In genomic region chr4:155784081-155784701, GRCm38 (mm10) we compare ENCODE assay signal across 8 mouse cellular contexts. TPM values are rescaled to one million over a fixed set of nuclear protein-coding genes. Genes with fewer than 3 reads are reported as not detected.
A peak's percentile ranks its signal among the peaks of the same experiment; 100 is the strongest.
DNase-seq lines count a peak whose midpoint lies in the region.

No protein-coding gene starts in this region.

- WGBS in hindbrain, embryonic 10.5 days: under 1% methylated on average over 52 of the region's 52 CpGs

- no peaks in the 10 kb centered on the region for H3K36me3 ChIP-seq in hindbrain, embryonic 10.5 days

- H3K27ac ChIP-seq in hindbrain, embryonic 10.5 days: peak overlapping the region; percentile 91

- H3K27me3 ChIP-seq in hindbrain, embryonic 10.5 days (ENCODE audit: insufficient read depth, poor library complexity, severe bottlenecking): peaks cover 15% of the 10 kb centered on the region; the same call in 1 of the 2 replicates

- peak overlapping the region; percentile 70 for H3K4me3 ChIP-seq in hindbrain, embryonic 10.5 days

- DNase-seq in NIH3T3 (ENCODE audit: low read depth): peak; percentile 82
- DNase-seq in cerebellum, adult 9-11 months: peak; percentile 87
- DNase-seq in frontal cortex, adult 2 months (ENCODE audit: extremely low spot score in 1 of 2, low spot score in 1 of 2): peak; percentile 45 to 79
- DNase-seq in hindbrain, embryonic 10.5 days (ENCODE audit: low spot score): peak; percentile 88
- DNase-seq in layer of hippocampus, postnatal 14 days (ENCODE audit: low spot score in 2 of 2): peak; percentile 80 to 83
- peak; percentile 86 to 87 for DNase-seq in lung, postnatal 4 days
- DNase-seq in retina, postnatal 1 day: peak; percentile 90
- peak; percentile 80 for DNase-seq in urinary bladder, adult 2 months (ENCODE audit: low spot score)

- no peaks in the 10 kb centered on the region for H3K9me3 ChIP-seq in hindbrain, embryonic 10.5 days

- peaks cover 43% of the 10 kb centered on the region for H3K4me1 ChIP-seq in hindbrain, embryonic 10.5 days (replicated peaks)

RNA-seq across cellular contexts. Expression of gene Tmem88b, which starts 1.5 kb away (rescaled TPM):
- polyA plus RNA-seq in frontal cortex, adult 2 months (2012; rRNA removed): 24.2 and 26.8 TPM in 2 replicates
- 0.31 and 0.67 TPM in 2 replicates for polyA plus RNA-seq in hindbrain, embryonic 10.5 days (2016; fragmentation: Nextera tagmentation; extraction: Ambion mirVana)
- 10 to 100 TPM; 18.0 to 18.1 TPM for total RNA-seq in layer of hippocampus, postnatal 14 days (2021)
- 0.91 and 0.93 TPM in 2 replicates for polyA plus RNA-seq in urinary bladder, adult 2 months (2012; rRNA removed)

RNA-seq across cellular contexts. Expression of gene Ankrd65, which starts 6.0 kb away (rescaled TPM):
- polyA plus RNA-seq in frontal cortex, adult 2 months (2012; rRNA removed): not detected in 2 replicates
- 0.18 TPM in 1 of 2 replicates, not detected in the other for polyA plus RNA-seq in hindbrain, embryonic 10.5 days (2016; fragmentation: Nextera tagmentation; extraction: Ambion mirVana)
- total RNA-seq in layer of hippocampus, postnatal 14 days (2021): under 1 TPM in 1 of 2 experiments, not detected in 1; 0.48 TPM
- 0.81 and 0.93 TPM in 2 replicates for polyA plus RNA-seq in urinary bladder, adult 2 months (2012; rRNA removed)

RNA-seq across cellular contexts. Expression of gene Vwa1, which starts 9.7 kb away (rescaled TPM):
- polyA plus RNA-seq in frontal cortex, adult 2 months (2012; rRNA removed): 30.7 and 31.8 TPM in 2 replicates
- polyA plus RNA-seq in hindbrain, embryonic 10.5 days (2016; fragmentation: Nextera tagmentation; extraction: Ambion mirVana): 13.4 and 14.0 TPM in 2 replicates
- 10 to 100 TPM; 13.5 to 16.8 TPM for total RNA-seq in layer of hippocampus, postnatal 14 days (2021)
- polyA plus RNA-seq in urinary bladder, adult 2 months (2012; rRNA removed): 29.3 and 32.1 TPM in 2 replicates

RNA-seq across cellular contexts. Expression of gene Mrpl20, which starts 18.5 kb away (rescaled TPM):
- 101 and 116 TPM in 2 replicates for polyA plus RNA-seq in frontal cortex, adult 2 months (2012; rRNA removed)
- polyA plus RNA-seq in hindbrain, embryonic 10.5 days (2016; fragmentation: Nextera tagmentation; extraction: Ambion mirVana): 252 and 253 TPM in 2 replicates
- 100 to 1,000 TPM; 105 to 109 TPM for total RNA-seq in layer of hippocampus, postnatal 14 days (2021)
- polyA plus RNA-seq in urinary bladder, adult 2 months (2012; rRNA removed): 78.0 and 96.4 TPM in 2 replicates

RNA-seq across cellular contexts. Expression of gene Atad3a, which starts 23.3 kb away (rescaled TPM):
- polyA plus RNA-seq in frontal cortex, adult 2 months (2012; rRNA removed): 88.4 and 95.8 TPM in 2 replicates
- 110 and 124 TPM in 2 replicates for polyA plus RNA-seq in hindbrain, embryonic 10.5 days (2016; fragmentation: Nextera tagmentation; extraction: Ambion mirVana)
- total RNA-seq in layer of hippocampus, postnatal 14 days (2021): 10 to 100 TPM; 52.5 to 59.7 TPM
- 63.3 and 74.8 TPM in 2 replicates for polyA plus RNA-seq in urinary bladder, adult 2 months (2012; rRNA removed)

Comparison
In these comparisons a context has a peak if more than half of its experiments do, and no peak if none do; other contexts are left out.
1. Peak in every context shown above with its lines: DNase-seq, H3K4me3 ChIP-seq and H3K27ac ChIP-seq.
2. RNA of gene Tmem88b, which starts 1.5 kb away (polyA plus RNA-seq): 24.2 to 26.8 TPM in frontal cortex, adult 2 months; 0.91 to 0.93 TPM in urinary bladder, adult 2 months and 0.31 to 0.67 TPM in hindbrain, embryonic 10.5 days; every median in the first group is over 10 times any median in the second.